Mouse (Mus musculus) cerebellum, adult 2 months (tissue): ENCODE measurements around the gene Dner. TPM values are rescaled to one million over a fixed set of nuclear protein-coding genes. Genes with fewer than 3 reads are reported as not detected.

Experiments
- DNase-seq, 2 experiments: peaks; one replicate each; pipeline ENCODE4 v3.0.0; 2021
- H3K27ac ChIP-seq: fragments of 200-500 bp; 2 replicates; pipeline ENCODE4 v1.5.1; 2012; ENCODE audit warnings: low read length, control low read depth, inconsistent platforms; ENCODE audit not compliant: insufficient read depth
- H3K27me3 ChIP-seq: fragments of 200-500 bp; 2 replicates; pipeline ENCODE4 v1.6.1; 2012; ENCODE audit warnings: inconsistent platforms, mild to moderate bottlenecking, low read length, moderate library complexity; ENCODE audit not compliant: control insufficient read depth, insufficient read depth
- H3K4me1 ChIP-seq: fragments of 200-500 bp; 2 replicates; pipeline ENCODE4 v1.6.1; 2011; ENCODE audit warnings: low read length; ENCODE audit not compliant: control insufficient read depth, insufficient read depth
- H3K4me3 ChIP-seq: fragments of 200-500 bp; replicated peaks from 2 replicates; pipeline ENCODE3; 2011; ENCODE audit warnings: mild to moderate bottlenecking, low read depth, low read length, control low read depth; ENCODE audit not compliant: insufficient read depth
- CTCF ChIP-seq: fragments of 200-500 bp; IDR thresholded peaks from 2 replicates; pipeline ENCODE4 v1.5.1; 2011; ENCODE audit warnings: low read depth, mild to moderate bottlenecking, control low read depth, low read length, moderate library complexity, borderline replicate concordance; ENCODE audit not compliant: insufficient read depth
- POLR2A ChIP-seq: fragments of 200-500 bp; IDR thresholded peaks from 2 replicates; pipeline ENCODE4 v1.6.1; 2011; ENCODE audit warnings: low read length, control low read depth, borderline replicate concordance; ENCODE audit not compliant: insufficient read depth
- WGBS: fragments of 180-500 bp; shearing (Covaris S2); methylation state at CpG from one replicate; pipeline ENCODE4 v1.1.7; 2018; 5-methylcytosine and 5-hydroxymethylcytosine counted together
- polyA plus RNA-seq: library from polyadenylated mRNA; depleted of rRNA; stranded (reverse); fragments of >200 nt; gene quantifications from 2 replicates; pipeline ENCODE4 v1.2.3, GENCODE M21; 2012

Gene Dner
- polyA plus RNA-seq, 1 experiment, result 277 TPM

- no peak overlapping the region for H3K4me3 ChIP-seq
- no peaks in the 10 kb centered on the region for H3K27me3 ChIP-seq
- 16% methylated on average over 3 of the region's 3 CpGs for WGBS
- H3K4me1 ChIP-seq, result peaks cover 4% of the 10 kb centered on the region
- no peak overlapping the region for H3K27ac ChIP-seq
- peak; percentile 28 to 47 for DNase-seq
- no peak for TF ChIP-seq POLR2A
- TF ChIP-seq CTCF, result no peak
These were observed 315.1 kb downstream of the Dner start for GRCm38 (mm10) chr1:84380895-84381294.

DNA sequence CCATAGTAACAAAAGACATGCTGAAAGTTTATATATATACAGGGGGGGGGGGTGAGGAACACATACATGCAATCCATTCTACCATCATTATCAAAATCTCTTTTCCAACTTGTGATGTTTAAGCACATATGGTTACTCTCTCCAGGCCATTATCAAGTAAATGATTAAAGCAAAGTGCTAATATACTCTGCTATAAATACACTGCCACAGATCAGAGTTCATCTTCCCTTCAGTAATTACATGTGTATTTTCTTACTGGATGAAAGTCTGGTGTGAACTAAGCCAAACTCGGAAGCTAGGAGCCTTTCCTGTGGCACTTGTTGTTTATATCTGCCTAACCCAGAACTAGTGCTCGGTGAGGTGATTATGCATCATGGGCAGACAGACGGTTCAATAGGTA, 328.3 kb downstream of the Dner start:
- Histone ChIP-seq H3K4me1 (no peaks in the 10 kb centered on the region), H3K4me3 (no peak overlapping the region), H3K27me3 (no peaks in the 10 kb centered on the region), H3K27ac (no peak overlapping the region)
- TF ChIP-seq CTCF (no peak), POLR2A (no peak)
- WGBS, result 90% methylated on average over 3 of the region's 3 CpGs
- no peak for DNase-seq

DNA sequence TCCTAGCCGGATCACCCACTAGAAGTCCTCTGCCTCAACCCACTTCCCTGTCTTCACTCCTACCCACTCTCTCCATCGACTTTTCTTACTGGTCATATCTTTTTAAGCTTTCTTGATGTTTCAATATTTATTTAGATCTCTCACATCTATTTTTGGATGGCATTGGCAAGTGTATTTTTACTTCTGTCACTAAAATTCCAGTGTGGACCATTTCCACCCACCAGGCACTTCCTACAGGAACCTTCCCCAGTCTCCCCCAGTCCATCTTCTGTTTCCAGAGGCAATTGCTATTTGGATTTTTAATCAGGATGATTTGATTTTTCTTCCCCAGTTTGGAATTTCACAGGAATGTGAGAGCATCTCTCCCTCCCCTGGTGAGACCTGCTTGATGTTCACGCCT, 329.5 kb downstream of the Dner start:
- no peaks in the 10 kb centered on the region for H3K4me1 ChIP-seq
- WGBS, result 80% methylated on average over 3 of the region's 3 CpGs
- no peak overlapping the region for H3K27ac ChIP-seq
- no peaks in the 10 kb centered on the region for H3K27me3 ChIP-seq
- DNase-seq, result no peak
- no peak overlapping the region for H3K4me3 ChIP-seq
- TF ChIP-seq CTCF, result no peak
- TF ChIP-seq POLR2A, result no peak

DNA sequence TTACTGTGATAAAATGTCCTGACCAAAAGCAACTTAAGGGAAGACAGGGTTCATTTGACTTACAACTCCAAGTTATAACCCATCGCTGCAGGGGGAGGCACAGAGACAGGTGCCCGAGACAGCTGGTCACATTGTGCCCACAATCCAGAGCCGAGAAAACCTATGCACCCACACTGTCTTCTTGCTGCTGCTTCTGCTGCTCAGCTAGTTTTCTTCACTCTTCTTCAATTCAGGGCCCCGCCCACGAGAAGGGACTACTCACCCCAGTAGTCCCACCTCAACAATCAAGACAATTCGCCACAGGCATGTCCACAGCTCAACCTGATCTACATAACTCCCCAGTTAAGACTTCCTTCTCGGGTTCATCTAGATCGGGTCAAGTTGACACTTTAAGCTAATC, 332.1 kb downstream of the Dner start, which contains the start of gene Pid1:
Gene Pid1 (minus strand): TSS at position 214 of the 400 bp plus-strand sequence.
- 90% methylated on average over 8 of the region's 8 CpGs for WGBS
- no peak within 1 kb of the TSS for H3K4me3 ChIP-seq
- H3K4me1 ChIP-seq, result peaks cover 10% of the 10 kb centered on the region
- DNase-seq, result no peak
- TF ChIP-seq CTCF (no peak), POLR2A (no peak)
- H3K27ac ChIP-seq, result no peak within 1 kb of the TSS
- no peaks in the 10 kb centered on the region for H3K27me3 ChIP-seq

DNA sequence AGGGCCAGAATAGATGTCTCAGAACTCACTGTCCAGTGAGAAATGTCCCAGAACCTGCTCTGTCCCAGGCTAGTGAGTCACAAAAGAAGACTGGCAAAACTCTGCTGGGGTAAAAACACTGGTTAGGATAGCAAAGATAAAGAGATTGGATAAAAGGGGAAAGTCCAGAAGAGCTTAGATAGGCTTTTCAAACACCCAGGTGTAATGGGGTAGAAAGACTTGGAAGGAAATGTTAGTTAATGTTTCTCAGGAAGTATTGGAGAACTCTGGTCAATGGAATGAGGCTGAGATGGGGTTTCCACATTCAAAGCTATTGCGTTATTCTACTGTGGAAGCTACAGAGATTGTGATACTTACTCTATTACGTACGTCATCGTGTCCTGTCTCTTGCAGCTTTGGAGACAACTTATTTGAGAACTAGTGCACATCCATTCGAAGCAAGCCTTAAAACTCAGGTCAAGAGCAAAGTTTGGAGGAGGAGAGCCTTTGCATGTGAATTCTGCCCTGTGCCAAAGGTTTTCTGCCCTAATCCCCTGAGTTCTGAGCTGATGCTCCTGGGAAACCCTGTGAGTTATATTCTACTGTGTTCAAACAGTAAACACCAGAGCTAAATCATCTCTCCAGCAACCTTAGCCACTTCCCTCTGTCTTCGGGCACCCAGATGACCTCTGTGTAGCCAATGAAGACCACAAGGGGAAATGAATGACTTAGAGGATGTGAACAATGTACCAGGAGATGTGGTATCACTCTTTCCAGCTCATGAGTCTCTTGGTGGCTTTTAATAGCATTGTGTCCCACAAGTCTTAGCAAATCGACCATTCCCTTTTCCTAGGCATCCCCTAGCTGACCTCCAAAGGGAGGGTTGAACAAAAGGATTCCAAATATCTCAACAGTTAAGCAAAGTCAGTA, 333.1 kb downstream of the Dner start:
- Histone ChIP-seq H3K4me3 (no peak overlapping the region), H3K27me3 (no peaks in the 10 kb centered on the region), H3K27ac (no peak overlapping the region), H3K4me1 (peaks cover 10% of the 10 kb centered on the region)
- WGBS, result 89% methylated on average over 7 of the region's 7 CpGs
- TF ChIP-seq CTCF, result no peak
- DNase-seq, result no peak

DNA sequence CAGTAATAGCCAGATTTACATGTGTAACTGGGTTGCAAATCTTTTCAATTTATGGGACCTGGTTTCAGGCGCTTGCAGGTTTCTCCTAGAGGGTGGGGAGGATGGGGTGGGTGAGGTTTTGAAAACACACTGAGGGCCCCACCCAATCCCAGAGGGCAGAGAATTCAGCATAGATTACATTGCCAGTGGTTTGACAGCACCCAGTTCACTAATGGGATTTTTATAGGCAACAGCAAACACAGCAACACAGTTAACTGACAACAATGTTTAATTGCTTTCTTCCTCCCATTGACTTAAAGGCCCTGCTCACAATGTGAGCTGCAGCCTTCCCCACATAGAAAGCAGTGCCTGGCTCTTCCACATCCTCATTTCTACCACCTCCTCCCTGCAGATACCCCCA, 333.8 kb downstream of the Dner start:
- no peak overlapping the region for H3K4me3 ChIP-seq
- TF ChIP-seq POLR2A, result no peak
- TF ChIP-seq CTCF, result no peak
- H3K4me1 ChIP-seq, result peaks cover 10% of the 10 kb centered on the region
- no peaks in the 10 kb centered on the region for H3K27me3 ChIP-seq
- H3K27ac ChIP-seq, result no peak overlapping the region
- no peak for DNase-seq
- 97% methylated on average over 1 of the region's 1 CpGs for WGBS

GRCm38 (mm10) chr1:84361389-84361788, 334.6 kb downstream of the Dner start:
- DNase-seq, result no peak
- peaks cover 10% of the 10 kb centered on the region for H3K4me1 ChIP-seq
- WGBS, result 96% methylated on average over 3 of the region's 3 CpGs
- H3K27ac ChIP-seq, result no peak overlapping the region
- H3K4me3 ChIP-seq, result no peak overlapping the region
- H3K27me3 ChIP-seq, result no peaks in the 10 kb centered on the region
- TF ChIP-seq POLR2A (no peak), CTCF (no peak)
